Mouse (Mus musculus): ENCODE results near the gene Adgrg5.
A peak's percentile ranks its signal among the peaks of the same experiment; 100 is the strongest.

Adgrg5 gene

DNA sequence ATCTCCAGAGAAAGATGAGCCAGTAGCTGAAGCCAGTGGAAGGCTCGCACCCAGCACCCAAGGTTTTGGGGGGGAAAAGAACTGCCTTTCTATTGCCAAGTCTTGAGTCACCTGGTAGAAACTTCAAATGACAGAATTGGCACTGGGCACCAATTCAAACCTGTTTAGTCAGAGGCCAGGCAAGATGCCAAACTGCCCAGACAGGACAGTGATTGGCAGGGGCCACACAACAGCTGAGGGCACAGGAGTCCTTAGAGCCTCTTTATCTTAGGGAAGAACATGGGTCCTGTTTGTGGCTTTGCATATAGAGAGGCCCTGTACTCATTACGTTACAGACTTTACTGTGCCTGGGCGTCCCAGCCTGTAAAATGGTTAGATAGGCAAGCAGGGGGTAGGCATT is 44.1 kb downstream of the Adgrg5 start:
- DNase-seq (ENCODE audit: low spot score), result no peak

DNA sequence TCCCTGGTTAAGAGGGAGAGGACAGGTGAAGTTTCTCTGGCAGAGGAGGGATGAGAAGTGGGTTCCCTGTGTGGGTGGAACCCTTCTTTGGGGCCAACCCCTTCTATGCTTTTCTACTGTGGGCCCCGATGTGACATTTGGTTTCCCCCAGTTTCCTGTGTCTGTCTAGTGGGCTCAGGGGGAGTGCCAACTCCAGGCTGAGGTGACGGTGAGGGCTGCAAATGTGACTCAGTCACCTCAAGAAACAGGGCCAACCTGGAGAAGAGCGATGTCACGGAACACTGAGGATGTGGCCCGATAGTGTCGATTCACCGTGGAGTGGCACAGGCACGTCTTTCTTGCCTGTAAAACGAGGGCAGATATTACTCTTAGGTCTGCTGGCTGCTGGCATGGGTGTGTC is 49.8 kb downstream of the Adgrg5 start:
- DNase-seq (ENCODE audit: low spot score), result no peak

DNA sequence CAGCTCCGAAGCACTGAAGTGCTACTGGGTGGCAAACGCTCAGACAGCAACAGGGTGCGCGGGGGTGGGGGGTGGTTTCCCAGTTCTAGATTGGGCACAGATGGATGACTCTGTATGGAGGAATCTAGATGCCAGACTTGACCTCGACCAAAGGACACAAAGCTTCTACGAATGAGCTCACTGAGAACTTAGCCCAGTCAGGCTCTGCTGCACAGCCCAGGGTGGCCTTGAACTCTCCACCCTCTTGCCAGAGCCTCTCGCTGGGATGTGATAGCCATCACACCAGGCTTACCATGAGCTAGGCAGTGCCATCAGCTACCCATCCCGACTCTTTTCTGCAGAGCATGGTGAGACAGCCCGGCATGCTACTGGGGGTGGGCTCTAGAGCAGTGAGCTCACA is 50.3 kb downstream of the Adgrg5 start:
- no peak for DNase-seq (ENCODE audit: low spot score)

DNA sequence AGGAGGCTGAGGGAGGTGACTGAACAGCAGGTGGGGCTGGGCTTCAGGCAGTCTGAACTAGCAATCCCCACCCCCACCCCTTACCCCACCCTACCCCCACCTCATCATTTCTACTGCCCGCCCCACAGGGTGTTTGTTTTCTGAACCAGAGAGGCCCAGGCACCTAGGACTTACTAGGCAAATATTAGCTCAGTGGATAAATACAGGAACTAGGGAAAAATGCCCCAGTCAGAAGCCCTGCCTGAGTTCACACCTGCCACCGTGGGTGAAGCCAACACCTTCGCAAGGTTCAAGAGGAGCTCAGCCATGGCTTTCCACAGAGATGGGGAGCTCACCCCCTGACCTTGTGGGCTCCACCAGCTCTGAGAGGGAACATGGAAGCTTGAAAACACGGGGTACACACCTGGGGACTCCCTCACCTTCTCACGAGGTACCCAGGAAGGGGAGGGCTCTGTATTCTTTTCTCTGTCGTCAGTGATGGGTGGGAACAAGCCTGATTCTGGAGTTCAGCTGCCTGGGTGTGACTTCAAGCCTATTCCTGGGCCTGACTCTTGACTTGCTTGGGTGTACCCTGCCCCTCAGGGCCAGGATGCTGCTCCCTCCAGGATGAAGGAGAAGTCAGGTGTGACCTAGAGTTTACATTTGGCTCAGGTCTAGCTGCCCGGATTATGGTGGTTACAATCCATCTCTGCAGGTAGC is 51.1 kb downstream of the Adgrg5 start, which contains the start of gene Adgrg1:
TSS of gene Adgrg1 (plus strand) at position 285 of the 699 bp plus-strand sequence.
- DNase-seq (ENCODE audit: low spot score), result peak; percentile 86

DNA sequence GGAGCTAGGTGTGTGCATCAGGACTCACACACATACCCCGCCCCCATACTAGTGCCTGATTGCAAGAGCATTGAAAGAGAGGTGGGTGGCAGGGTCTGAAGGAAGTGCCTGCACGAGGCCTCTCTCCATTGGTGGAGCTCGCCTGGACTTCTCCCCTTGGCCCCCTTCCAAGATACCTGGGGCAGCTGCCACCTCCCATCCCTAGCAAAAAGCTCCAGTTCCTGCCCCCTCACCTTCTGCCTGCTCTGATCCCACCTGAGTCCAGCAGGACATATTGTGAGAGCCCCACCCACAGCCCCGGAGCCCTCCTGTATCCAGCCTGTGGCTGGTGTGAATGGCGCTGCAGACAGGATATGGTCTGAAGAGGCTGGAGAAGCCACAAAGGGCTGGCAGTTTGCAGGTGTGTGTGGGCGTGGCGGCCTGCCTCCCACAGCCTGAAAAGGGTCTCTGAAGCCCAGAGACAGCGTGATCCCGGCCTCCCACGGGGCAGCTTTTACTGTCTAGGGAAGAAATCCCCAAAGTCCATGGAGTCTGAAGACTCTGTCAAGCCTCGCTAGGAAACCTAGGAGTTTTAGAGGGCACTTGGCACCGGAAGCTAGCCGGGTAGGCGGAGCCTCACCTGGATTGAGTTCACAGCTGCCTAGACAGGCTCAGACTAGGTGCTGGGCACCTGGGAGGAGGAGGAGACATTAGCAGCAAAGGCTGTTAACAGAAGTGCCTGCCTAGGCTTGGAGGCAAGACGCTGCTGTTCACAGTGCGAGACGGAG is 53.3 kb downstream of the Adgrg5 start:
- DNase-seq (ENCODE audit: low spot score), result no peak

DNA sequence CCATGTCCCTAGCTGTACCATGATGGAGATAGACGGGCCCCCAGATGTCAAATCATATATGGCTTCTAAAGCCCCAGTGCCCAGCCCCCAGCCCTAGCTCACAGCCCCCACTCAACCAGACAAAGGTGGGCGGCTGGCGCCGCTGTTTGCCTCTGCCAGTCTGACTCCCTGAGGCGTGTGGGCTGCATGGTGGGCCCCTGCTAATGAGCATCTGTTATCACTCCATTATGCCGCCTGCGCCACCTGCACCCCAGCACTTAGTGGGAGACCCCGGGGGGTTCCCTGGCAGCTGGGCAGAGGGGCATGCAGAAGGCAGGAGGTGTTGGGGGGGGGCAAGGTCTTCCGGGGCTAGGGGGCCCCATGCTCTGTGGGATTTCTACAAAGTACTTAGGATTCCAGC is 54.6 kb downstream of the Adgrg5 start:
- DNase-seq (ENCODE audit: low spot score), result no peak

DNA sequence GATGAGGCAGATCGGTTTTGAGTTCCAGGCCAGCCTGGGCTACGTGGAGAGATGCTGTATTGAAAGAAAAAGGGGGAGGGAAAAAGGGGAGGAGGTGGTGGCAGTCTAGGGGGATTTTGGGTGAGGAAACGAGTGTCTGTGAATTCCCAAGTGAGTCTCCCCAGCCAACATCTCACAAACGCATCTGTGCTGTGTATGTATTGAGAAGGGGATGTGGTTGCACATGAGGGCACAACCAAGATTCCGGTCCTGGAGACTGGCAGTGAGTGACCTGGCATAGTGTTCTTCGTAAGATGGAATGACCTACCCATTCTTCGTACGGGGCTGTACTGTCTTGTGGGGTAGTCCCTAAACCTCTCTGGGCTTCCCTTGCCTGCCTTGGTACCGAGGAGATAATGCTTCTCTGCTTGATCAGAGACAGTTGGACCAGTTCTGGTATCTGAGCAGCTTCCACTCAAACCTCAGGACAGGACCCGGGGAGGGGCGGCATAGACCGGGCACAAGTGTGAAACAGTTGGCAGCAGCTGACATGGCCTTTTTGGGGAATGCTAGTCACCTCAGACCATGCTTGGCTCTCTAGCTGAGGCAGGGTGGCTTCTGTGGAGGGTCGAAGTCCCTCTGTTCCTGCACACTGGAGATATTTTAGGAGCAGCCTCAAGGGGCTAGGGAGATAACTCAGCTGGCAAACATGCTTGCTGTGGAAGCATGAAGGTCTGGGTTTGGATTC is 55.3 kb downstream of the Adgrg5 start:
- no peak for DNase-seq (ENCODE audit: low spot score)

DNA sequence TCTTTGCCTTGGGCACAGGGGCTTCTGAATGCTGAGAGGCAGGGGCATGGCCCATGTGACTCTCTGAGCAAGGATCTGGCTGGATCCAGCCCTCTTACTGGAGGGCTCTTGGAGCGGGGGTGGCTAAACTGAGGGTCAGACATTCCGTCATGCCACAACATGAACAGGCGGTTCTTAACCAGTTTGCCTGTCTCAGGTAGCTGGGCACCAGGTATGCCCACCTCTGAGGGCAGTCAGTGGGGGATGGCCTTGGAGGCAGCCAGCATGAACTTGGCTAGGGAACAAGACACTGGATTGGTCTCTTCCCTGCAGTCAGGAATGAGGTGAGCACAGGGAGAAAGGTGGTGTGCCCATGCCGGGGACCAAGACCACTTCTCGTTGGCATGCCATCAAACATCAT is 56.7 kb downstream of the Adgrg5 start:
- DNase-seq (ENCODE audit: low spot score), result no peak

DNA sequence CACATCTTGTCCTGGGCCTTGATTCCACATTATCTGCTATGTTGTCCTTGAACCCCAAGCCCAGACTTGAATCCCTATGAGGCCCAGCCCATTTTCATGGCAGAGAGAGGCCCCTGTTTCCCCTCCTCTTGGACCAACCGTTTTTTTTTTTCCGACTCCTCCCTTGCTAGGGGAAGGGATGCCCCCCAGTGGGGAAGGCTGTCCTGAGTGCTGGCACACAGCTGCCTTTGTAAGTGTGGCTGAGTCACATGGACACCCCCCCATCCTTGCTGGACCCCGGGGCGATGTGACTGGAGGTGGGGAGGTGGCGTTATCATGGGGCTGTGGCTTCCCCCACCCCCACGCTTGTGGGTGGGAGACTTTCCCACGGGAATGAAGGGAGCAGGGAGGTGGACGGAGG is 57.5 kb downstream of the Adgrg5 start:
- no peak for DNase-seq (ENCODE audit: low spot score)

DNA sequence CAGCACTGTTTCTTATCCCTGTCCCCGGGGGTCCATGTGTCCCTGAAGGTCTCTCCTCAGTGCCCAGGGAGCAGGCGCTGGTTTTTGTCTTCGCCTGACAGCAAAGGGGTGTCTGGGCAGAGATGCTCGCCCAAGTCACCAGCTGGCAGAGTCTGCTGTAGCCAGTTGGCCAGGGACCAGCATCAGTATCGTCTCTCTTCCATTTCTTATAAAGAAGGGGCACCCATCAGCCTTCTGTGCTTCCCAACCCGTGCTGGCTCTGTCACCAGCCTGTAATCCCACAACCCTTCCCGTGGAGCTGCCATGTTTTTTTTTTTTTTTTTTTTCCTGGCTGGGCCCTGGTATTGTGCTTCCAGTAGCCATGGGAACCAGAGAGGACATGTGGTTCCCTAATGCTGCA is 58.4 kb downstream of the Adgrg5 start:
- DNase-seq (ENCODE audit: low spot score), result no peak

DNA sequence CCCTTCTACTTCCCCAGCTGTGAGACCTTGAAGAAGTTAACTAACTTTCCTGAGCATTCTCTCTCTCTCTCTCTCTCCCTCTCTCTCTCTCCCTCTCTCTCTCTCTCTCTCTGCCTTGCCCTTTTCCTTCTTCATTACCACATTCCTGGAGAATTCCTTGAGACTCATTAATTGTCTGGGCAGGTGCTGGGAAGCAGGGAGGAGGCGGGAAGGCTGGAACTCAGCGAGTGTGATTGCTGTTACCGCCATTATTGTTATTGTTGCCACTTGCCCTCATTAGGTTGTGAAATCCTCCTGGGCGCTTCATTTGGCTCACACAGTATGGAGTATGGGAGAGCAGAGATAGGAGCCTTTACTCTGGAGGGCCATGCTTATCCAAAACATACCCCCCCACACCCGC is 59.7 kb downstream of the Adgrg5 start:
- DNase-seq (ENCODE audit: low spot score), result no peak

DNA sequence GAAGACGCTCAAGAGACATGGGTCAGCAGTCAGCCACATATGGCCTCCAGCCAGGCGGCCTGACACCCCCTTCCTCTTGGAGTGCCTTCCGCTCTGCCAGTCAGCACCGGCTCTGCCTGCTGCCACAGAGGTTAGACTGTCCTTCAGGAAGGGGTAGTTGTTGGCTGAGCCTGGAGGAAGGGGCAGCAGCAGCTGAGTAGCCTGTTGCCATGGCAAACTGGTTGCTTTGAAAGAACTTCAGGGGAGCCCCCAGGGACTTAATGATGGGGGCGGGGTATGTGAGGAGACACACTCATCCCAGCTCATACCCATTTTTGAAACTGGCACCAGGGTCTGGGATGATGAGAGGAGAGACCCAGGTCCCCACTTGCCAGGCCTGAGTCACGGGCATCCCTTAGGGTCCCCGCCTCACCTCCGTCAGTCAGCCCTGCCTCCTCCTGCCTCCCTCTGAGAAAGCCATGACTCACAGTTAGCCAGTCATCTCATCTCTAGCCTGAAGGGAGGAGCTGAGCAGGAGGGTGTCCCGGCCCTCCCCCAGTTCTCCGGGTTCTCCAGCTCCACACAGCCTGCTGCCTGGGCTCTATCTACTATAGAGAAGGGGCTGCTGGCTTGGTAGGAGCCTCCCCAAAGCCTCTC is 60.5 kb downstream of the Adgrg5 start:
- no peak for DNase-seq (ENCODE audit: low spot score)

DNA sequence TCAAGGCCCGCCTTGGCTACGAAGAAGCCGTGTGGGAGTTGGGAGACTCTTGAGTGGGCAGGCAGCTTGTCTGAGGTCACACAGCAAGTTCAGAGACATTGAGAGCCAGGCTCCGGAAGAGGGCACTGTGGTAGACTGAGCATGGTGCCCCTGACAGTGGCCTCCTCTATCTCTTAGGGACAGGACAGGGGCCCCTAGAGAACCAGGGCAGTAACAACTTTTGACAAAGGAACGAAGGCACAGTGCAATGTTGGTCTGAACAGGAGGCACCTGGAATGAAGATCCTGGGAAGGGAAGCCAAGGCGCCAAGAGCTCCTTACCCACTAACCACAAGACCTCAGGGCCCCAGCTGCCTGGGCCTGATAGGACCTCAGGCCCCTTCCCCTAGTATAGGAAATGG is 61.5 kb downstream of the Adgrg5 start:
- DNase-seq (ENCODE audit: low spot score), result no peak

DNA sequence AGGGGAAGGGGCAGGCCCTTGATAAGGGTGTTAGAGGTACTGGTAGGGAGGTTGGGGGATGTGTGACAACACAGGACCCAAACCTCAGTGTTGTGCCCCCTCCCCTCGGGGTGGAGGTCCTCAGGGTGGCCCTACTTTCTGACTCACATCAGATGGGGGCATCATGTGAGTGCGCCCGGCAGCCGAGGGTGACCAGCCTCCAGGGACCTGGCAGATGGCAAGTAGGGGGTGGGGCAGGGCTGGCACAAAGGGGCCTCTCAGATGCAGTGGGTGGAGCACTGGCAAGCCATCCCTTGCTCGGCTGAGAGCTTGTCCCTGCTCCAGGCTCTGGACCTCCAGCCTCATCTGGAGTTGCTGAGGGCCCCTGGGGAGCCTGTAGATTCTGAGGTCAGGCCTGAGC is 63.2 kb downstream of the Adgrg5 start:
- no peak for DNase-seq (ENCODE audit: low spot score)

DNA sequence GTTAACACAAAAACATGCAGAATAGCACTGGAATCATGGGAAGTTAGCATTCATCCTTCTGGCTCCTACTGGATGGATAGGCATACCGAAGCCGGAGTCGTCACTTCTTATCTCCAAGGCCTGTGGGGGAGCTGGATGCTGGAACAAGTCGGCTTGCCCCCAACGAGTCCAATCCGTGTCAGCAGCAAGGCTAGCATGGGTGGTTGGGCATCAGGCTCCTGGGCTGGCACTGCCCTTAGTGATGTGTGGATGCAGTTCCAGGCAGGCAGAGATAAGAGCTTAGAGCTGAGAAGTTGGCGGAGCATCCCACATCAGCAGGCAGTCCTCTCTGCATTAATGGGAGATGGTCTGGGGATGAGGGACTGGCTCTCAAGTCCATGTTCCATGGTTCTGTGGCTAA is 64.1 kb downstream of the Adgrg5 start:
- DNase-seq (ENCODE audit: low spot score), result no peak

DNA sequence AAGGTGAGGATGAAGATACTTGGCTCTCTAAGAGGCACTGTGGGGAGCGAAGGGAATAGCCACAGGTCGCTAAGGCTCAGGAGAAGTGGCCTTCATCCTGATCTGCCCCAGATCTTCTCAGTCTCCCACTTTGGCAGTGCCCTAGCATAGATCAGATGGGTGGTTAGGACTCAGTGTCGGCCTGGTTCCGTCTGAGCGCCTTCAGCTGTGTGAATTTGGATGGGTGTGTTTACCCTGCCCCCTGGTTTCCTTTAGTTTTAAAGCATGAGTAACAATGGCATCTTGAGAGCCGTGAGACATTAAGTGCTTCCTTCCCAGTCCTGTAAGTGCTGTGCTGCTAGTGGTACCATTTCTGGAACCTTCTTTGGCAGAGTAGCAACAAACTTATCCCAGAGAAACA is 65.1 kb downstream of the Adgrg5 start:
- DNase-seq (ENCODE audit: low spot score), result no peak

DNA sequence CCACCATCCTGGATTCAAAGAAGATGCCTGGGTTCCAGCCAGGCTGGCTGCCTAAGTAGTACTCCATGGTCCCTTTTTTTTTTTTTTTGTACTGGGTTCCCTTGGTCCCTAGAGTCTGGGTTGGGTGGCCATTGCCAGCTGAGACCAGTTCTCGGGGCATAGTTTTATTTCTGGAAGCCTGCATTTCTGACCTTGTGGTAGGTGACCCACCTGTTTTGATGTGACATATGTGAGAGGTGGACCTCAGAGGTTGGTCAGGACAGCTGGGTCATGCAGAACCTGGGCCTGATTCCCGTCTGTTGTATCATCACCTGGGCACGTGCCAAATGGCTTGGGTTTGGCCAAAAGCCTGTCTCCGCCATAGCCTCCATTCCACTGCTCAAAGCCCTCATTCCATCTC is 66.2 kb downstream of the Adgrg5 start:
- no peak for DNase-seq (ENCODE audit: low spot score)

DNA sequence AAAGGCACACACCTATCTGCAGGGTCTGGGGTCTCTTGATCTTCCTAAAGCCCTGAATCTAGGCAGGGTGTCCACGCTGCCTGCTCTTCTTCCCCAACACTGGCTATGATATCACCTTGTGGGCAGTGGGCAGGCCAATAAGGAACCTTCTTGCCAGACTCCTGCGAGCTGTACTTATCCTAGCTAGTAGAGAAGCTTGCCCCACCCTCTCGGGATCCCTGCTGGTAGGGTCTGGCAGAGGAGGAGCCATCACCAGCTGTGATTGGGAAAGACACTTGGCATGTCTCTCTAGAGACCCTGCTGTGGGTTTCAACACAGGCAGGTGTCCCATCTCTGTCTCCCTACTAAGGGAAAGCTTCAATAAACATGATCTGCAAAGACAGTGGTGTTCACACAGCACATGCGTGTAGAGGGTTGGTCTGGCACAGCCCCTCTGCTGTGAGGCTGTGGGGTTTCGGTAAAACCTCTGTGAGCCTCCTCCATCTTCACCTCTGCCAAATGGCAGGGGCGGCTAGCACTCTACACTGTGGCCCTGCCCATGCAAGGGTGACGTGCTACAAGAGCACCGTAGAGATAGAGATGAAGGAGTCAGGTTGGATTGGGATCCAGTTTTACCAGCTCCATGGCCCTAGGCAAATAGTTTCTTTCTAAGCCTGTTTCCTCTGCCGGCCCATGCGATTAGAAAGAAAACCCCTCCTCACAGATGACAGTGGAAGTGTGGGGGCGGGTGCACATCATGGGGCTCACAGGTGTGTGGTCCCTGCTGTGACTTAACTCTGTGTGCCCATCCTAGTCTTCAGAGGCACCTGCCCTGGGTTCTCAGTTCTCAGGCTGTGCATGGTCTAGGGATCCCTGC is 67.3 kb downstream of the Adgrg5 start:
- DNase-seq (ENCODE audit: low spot score), result no peak

DNA sequence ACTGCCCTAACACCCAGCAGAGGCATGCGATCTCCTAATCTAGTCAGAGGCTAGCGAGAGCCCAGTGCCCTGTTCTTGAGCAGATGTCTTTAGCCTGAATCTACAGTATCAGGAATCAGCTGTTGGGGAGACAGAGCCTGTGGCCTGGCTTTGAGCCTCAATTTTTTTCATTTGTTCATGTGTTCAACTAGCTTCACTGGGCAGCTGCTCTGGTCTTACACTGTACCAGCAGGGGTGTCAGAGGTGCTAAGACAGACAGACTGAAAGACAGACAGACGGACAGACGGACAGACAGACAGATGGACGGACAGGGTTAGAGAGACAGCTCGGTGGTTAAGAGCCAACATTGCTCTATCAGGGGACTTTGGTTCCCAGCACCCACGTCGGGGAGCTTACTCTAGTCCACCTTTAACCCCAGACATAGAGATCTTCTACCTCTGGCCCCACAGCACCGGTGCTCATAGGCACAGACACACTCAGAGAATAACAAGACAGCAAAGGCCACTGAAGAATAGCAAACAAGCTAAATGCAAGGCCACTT is 68.0 kb downstream of the Adgrg5 start:
- DNase-seq (ENCODE audit: low spot score), result no peak

DNA sequence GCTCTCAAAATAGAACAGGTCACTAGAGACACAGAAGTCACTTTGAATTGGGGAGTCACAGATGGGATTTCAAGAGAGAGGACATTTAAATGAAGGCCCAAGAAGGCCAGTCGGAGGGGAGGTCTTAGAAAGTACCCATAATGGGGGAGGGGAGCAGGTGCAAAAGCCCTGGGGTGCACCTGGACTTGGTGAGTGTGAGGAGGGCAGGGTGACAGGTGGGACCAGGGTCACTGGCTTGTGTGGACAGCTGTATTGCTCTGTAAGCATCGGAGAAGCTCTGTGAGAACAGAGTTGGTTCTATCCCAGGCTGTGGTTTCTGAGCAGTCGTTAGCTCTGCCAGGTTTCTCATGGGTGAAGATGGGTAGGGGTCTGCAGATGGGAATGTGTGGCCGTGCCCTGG is 68.5 kb downstream of the Adgrg5 start:
- DNase-seq (ENCODE audit: low spot score), result no peak

DNA sequence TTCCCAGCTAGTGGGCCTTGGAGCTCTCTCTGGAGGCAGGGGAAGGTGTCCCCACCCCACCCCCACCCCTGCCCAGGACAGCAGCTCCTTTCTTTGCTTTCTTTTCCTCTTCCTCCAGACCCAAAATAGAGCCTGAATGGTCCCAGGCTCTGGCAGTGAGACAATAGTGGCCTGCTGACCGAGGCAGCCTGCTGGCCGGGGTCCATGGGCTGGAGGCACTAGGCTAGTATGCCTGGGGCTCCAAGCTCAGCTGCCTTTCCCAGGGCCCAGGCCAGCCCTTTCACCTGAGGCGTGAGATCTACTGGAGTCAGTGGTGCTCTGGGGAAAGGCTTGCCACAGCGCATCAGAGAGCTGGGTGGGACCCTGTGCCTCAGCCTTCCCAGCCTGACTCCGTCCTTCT is 69.0 kb downstream of the Adgrg5 start:
- no peak for DNase-seq (ENCODE audit: low spot score)

Measured in yolk sac, embryonic 10.5 days (tissue).